Mouse (Mus musculus): ENCODE measurements around the gene Olfr564. TPM values are rescaled to one million over a fixed set of nuclear protein-coding genes. Genes with fewer than 3 reads are reported as not detected.

The Olfr564 gene
- not detected in 2 replicates for total RNA-seq (2017)

- no peak for ATAC-seq (replicated peaks in 1 of 2; ENCODE audit: insufficient read depth in 1 of 2, low FRiP score in 2 of 2, low TSS enrichment in 1 of 2, low read depth in 1 of 2, poor library complexity in 2 of 2, severe bottlenecking in 2 of 2)
Measured at GRCm38 (mm10) chr7:102803180-102803579, at the start of gene Olfr564. TSS of gene Olfr564 (plus strand) at chr7:102803480.

DNA sequence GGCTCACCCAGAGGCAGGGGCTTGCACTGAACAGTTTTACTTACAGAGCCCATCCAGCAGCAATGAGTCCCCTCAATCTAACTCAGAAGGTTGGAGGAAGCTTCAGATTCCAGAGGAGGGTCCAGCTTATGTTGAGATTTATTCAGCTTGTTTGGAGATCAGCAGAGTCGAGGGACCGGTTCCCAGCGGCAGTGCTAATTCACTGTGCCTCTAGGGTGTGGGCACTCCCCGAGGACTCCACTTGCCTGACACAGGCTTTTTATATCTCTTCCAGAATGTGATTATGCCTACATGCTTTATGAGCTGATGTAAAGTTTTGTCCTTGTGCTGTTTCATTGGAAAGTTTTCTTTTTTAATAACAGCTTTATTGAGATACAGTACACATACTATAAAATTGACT is 44.0 kb upstream of the Olfr564 start, which contains the start of the genes Olfr560 and Olfr78:
Gene Olfr560, minus strand, starts transcription at position 101 of the 400 bp plus-strand sequence.
Gene Olfr78, minus strand, starts transcription at position 206 of the 400 bp plus-strand sequence.
- no peak for ATAC-seq (replicated peaks in 1 of 2; ENCODE audit: insufficient read depth in 1 of 2, low FRiP score in 2 of 2, low TSS enrichment in 1 of 2, low read depth in 1 of 2, poor library complexity in 2 of 2, severe bottlenecking in 2 of 2)

GRCm38 (mm10) chr7:102770921-102771320 is 32.4 kb upstream of the Olfr564 start, which contains the start of gene Olfr561:
TSS of gene Olfr561 (plus strand) at chr7:102771221.
- no peak for ATAC-seq (replicated peaks in 1 of 2; ENCODE audit: insufficient read depth in 1 of 2, low FRiP score in 2 of 2, low TSS enrichment in 1 of 2, low read depth in 1 of 2, poor library complexity in 2 of 2, severe bottlenecking in 2 of 2)

Other genes with a start within 250 kb of the Olfr564 start
- 52.4 and 59.0 TPM in 2 replicates for gene Trim21, start 238.0 kb upstream of the Olfr564 start, total RNA-seq (2017)
- gene Olfr550, start 232.0 kb upstream of the Olfr564 start, total RNA-seq (2017): not detected in 2 replicates
- not detected in 2 replicates for gene Olfr551, start 211.6 kb upstream of the Olfr564 start, total RNA-seq (2017)
- gene Olfr552, start 205.7 kb upstream of the Olfr564 start, total RNA-seq (2017): not detected in 2 replicates
- gene Olfr553, start 185.3 kb upstream of the Olfr564 start, total RNA-seq (2017): not detected in 2 replicates
- not detected in 2 replicates for gene Olfr554, start 165.0 kb upstream of the Olfr564 start, total RNA-seq (2017)
- gene Olfr555, start 144.7 kb upstream of the Olfr564 start, total RNA-seq (2017): not detected in 2 replicates
- gene Olfr556, start 138.6 kb upstream of the Olfr564 start, total RNA-seq (2017): not detected in 2 replicates
- gene Trim68, start 116.2 kb upstream of the Olfr564 start, total RNA-seq (2017): 12.6 and 17.6 TPM in 2 replicates
- not detected in 2 replicates for gene Olfr557, start 107.6 kb upstream of the Olfr564 start, total RNA-seq (2017)
- 0.56 TPM in 1 of 2 replicates, not detected in the other for gene Olfr558, start 101.3 kb upstream of the Olfr564 start, total RNA-seq (2017)
- gene Olfr33, start 84.4 kb upstream of the Olfr564 start, total RNA-seq (2017): not detected in 2 replicates
- gene Olfr559, start 76.0 kb upstream of the Olfr564 start, total RNA-seq (2017): not detected in 2 replicates
- not detected in 2 replicates for gene Olfr560, start 44.1 kb upstream of the Olfr564 start, total RNA-seq (2017)
- gene Olfr78, start 44.0 kb upstream of the Olfr564 start, total RNA-seq (2017): not detected in 2 replicates
- gene Olfr561, start 32.3 kb upstream of the Olfr564 start, total RNA-seq (2017): not detected in 2 replicates
- not detected in 2 replicates for gene Olfr566, start 55.3 kb downstream of the Olfr564 start, total RNA-seq (2017)
- gene Olfr568, start 73.6 kb downstream of the Olfr564 start, total RNA-seq (2017): not detected in 2 replicates
- 0.10 TPM in 1 of 2 replicates, not detected in the other for gene Olfr569, start 87.4 kb downstream of the Olfr564 start, total RNA-seq (2017)
- gene Olfr570, start 91.1 kb downstream of the Olfr564 start, total RNA-seq (2017): not detected in 2 replicates
- gene Olfr571, start 114.1 kb downstream of the Olfr564 start, total RNA-seq (2017): not detected in 2 replicates
- gene Olfr572, start 120.9 kb downstream of the Olfr564 start, total RNA-seq (2017): not detected in 2 replicates
- gene Olfr573-ps1, start 139.1 kb downstream of the Olfr564 start, total RNA-seq (2017): not detected in 2 replicates
- gene Olfr574, start 145.0 kb downstream of the Olfr564 start, total RNA-seq (2017): not detected in 2 replicates
- not detected in 2 replicates for gene Olfr575, start 155.3 kb downstream of the Olfr564 start, total RNA-seq (2017)
- not detected in 2 replicates for gene Olfr576, start 159.2 kb downstream of the Olfr564 start, total RNA-seq (2017)
- gene Olfr577, start 172.5 kb downstream of the Olfr564 start, total RNA-seq (2017): not detected in 2 replicates
- not detected in 2 replicates for gene Olfr578, start 185.8 kb downstream of the Olfr564 start, total RNA-seq (2017)
- not detected in 2 replicates for gene Olfr582, start 234.5 kb downstream of the Olfr564 start, total RNA-seq (2017)
- not detected in 2 replicates for gene Olfr583, start 247.8 kb downstream of the Olfr564 start, total RNA-seq (2017)